Mouse (Mus musculus): Measurements from ENCODE around the gene Hrc. TPM values are rescaled to one million over a fixed set of nuclear protein-coding genes. Genes with fewer than 3 reads are reported as not detected.
A peak's percentile ranks its signal among the peaks of the same experiment; 100 is the strongest.

Hrc gene
- total and polyA plus RNA-seq, 3 experiments: 0.22 TPM; not detected in 2

DNA sequence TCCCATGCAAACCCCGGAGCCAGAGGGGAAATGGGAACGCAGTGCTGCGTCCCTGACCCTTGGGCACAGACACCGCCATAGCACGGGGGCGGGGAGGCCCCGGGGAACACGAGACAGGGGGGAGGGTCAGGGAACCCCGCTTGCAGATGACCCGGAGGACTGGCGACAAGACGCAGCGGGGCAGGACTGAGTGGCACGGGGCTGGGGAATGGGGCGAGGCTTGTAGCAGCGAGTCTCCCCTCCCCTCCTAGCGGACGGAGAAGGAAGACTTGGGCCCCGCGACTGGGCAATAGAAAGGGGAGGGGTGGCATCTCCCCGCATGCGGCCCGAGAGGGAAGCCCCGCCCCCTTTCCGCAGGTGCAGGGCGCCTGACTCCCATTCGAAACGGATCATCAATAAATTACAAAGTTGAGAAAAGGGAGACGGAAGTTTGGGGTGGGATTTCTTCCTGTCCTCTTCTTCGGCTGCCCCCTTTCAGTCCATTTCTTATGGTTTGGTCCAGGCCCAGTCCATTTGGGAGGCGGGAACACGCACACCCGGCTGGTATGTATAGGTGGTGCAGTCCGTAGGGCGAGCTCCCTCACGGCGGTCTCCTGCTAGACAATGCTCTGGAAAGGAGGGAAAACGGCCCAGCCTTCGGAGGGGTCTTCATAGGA, 4.4 kb downstream of the Hrc start (continued):
- TF ChIP-seq ZC3H11A (IDR thresholded peaks at IDR 0.05; ENCODE audit: low read depth, low read length): no peak
- no peak for TF ChIP-seq MYB (IDR thresholded peaks at IDR 0.05; ENCODE audit: low read depth, low read length)
- TF ChIP-seq ZKSCAN1 (IDR thresholded peaks at IDR 0.05; ENCODE audit: low read depth, low read length): no peak
- no peak; the same call in 1 of the 2 replicates for TF ChIP-seq NELFE (IDR thresholded peaks at IDR 0.05; ENCODE audit: low read depth, low read length)
- TF ChIP-seq MAZ (IDR thresholded peaks at IDR 0.05; ENCODE audit: low read depth, low read length): peak; percentile 52; the same call in 1 of the 2 replicates
- peak; percentile 51; the same call in 1 of the 2 replicates for TF ChIP-seq MXI1 (IDR thresholded peaks at IDR 0.05; ENCODE audit: low read depth, low read length)
- TF ChIP-seq CHD2 (IDR thresholded peaks at IDR 0.05; ENCODE audit: low read length): no peak
- no peak for TF ChIP-seq ETS1 (IDR thresholded peaks at IDR 0.05; ENCODE audit: low read depth, low read length)
- TF ChIP-seq BHLHE40 (IDR thresholded peaks at IDR 0.05; ENCODE audit: borderline replicate concordance, low read depth, low read length): no peak
- TF ChIP-seq RCOR1 (IDR thresholded peaks at IDR 0.05; ENCODE audit: low read depth, low read length): no peak
- TF ChIP-seq GATA1 (IDR thresholded peaks at IDR 0.05; ENCODE audit: low read depth, low read length): no peak
- TF ChIP-seq MAFK (IDR thresholded peaks at IDR 0.05; ENCODE audit: borderline replicate concordance, low read depth, low read length): no peak
- no peak for TF ChIP-seq TAL1 (IDR thresholded peaks at IDR 0.05; ENCODE audit: low read length)
- TF ChIP-seq HCFC1 (IDR thresholded peaks at IDR 0.05; ENCODE audit: low read depth, low read length): peak; percentile 74
- TF ChIP-seq GABPA (IDR thresholded peaks at IDR 0.05; ENCODE audit: low read depth, low read length): no peak

DNA sequence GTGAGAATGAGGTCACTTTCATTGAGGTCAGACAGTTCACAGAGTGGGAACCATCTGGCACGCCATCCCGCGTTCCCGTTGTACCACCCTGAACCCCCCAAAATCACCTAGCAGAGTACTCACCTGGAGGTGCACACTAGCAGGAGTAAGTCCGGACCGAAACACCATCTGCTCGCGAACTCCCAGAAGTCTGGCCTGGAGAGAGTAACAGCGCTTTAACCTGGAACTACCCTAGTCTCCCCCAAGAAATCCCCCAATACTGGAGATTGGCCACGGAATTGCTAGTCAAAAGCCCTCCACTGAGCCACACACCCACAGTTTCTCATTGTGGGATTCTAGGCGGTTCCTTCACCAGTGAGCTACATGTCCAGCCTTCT, 5.0 kb downstream of the Hrc start:
- Histone ChIP-seq H3K9ac (ENCODE audit: control insufficient read depth, low read depth, low read length, poor library complexity, severe bottlenecking) (peak overlapping the region; percentile 67), H3K4me1 (ENCODE audit: control insufficient read depth in 1 of 2, insufficient read depth in 2 of 2, low read length in 2 of 2) (peaks cover 6 to 24% of the 10 kb centered on the region in 2 experiments), H3K4me3 (ENCODE audit: control insufficient read depth in 1 of 2, insufficient read depth in 1 of 2, low read depth in 2 of 2, low read length in 2 of 2) (peak overlapping the region; percentile 53 to 64), H3K27me3 (ENCODE audit: control insufficient read depth in 1 of 2, insufficient read depth in 2 of 2, low read length in 2 of 2) (no peaks in the 10 kb centered on the region), H3K36me3 (ENCODE audit: control insufficient read depth in 1 of 2, insufficient read depth in 2 of 2, low read length in 2 of 2) (peaks cover 0 to 5% of the 10 kb centered on the region in 2 experiments; a peak in 1 of 4 replicates), H3K9me3 (replicated peaks; ENCODE audit: insufficient read depth, low read length) (no peaks in the 10 kb centered on the region), H3K79me2 (ENCODE audit: control insufficient read depth, insufficient read depth, low read length, poor library complexity) (no peaks in the 10 kb centered on the region; the same call in 1 of the 2 replicates), H3K27ac (ENCODE audit: control insufficient read depth, low read depth, low read length) (no peak overlapping the region)
- TF ChIP-seq UBTF (IDR thresholded peaks at IDR 0.05; ENCODE audit: borderline replicate concordance, insufficient read depth, low read depth, low read length) (no peak), EP300 (IDR thresholded peaks at IDR 0.05; ENCODE audit: low read depth in 1 of 2, low read length in 2 of 2) (no peak), NRF1 (IDR thresholded peaks at IDR 0.05; ENCODE audit: insufficient read depth, low read depth, low read length, poor library complexity, severe bottlenecking) (no peak), SIN3A (IDR thresholded peaks at IDR 0.05; ENCODE audit: low read length) (no peak), ELF1 (IDR thresholded peaks at IDR 0.05; ENCODE audit: low read depth, low read length) (no peak), BHLHE40 (IDR thresholded peaks at IDR 0.05; ENCODE audit: borderline replicate concordance, low read depth, low read length) (no peak), ZNF384 (IDR thresholded peaks at IDR 0.05; ENCODE audit: low read depth, low read length) (no peak), POLR2A (IDR thresholded peaks at IDR 0.05; ENCODE audit: control insufficient read depth in 1 of 2, insufficient read depth in 1 of 2, low read depth in 1 of 2, low read length in 2 of 2, poor library complexity in 1 of 2) (no peak), GABPA (IDR thresholded peaks at IDR 0.05; ENCODE audit: low read depth, low read length) (no peak), RAD21 (IDR thresholded peaks at IDR 0.05; ENCODE audit: low read depth, low read length) (no peak), ZKSCAN1 (IDR thresholded peaks at IDR 0.05; ENCODE audit: low read depth, low read length) (no peak), HCFC1 (IDR thresholded peaks at IDR 0.05; ENCODE audit: low read depth, low read length) (no peak), KAT2A (conservative IDR thresholded peaks at IDR 0.05; ENCODE audit: low read depth, low read length) (no peak), TCF12 (IDR thresholded peaks at IDR 0.05; ENCODE audit: low read depth, low read length) (no peak)
- DNase-seq (ENCODE audit: low read depth, low spot score): no peak
